Mouse (Mus musculus) CD8-positive naive resting alpha-beta T cell, adult 57 days (primary cell): ENCODE measurements around the gene 3830417A13Rik. TPM values are rescaled to one million over a fixed set of nuclear protein-coding genes. Genes with fewer than 3 reads are reported as not detected.

Source experiments
- total RNA-seq: library from RNA; stranded (reverse); gene quantifications from one replicate; pipeline ENCODE4 v1.2.4, GENCODE M21; 2023

3830417A13Rik gene
- total RNA-seq: not detected

GRCm38 (mm10) chrX:64173248-64173647 lies at the start of gene 3830417A13Rik:
Gene 3830417A13Rik, plus strand, starts transcription at chrX:64173548.

GRCm38 (mm10) chrX:64152098-64152497 lies 21.2 kb upstream of the 3830417A13Rik start, which contains the start of gene Gm6760:
Gene Gm6760, minus strand, starts transcription at chrX:64152198.

Other genes starting within 250 kb of the 3830417A13Rik start
- gene Gm6760, start 21.4 kb upstream of the 3830417A13Rik start, total RNA-seq: not detected
- not detected for gene Slitrk4, start 103.4 kb downstream of the 3830417A13Rik start, total RNA-seq